Mouse (Mus musculus) urinary bladder, adult 18-20 months (tissue): Measurements from ENCODE around the gene Btbd3.
A peak's percentile ranks its signal among the peaks of the same experiment; 100 is the strongest.

Source experiments
- DNase-seq, 2 experiments: peaks; one replicate each; pipeline ENCODE4 v3.0.0; 2022; ENCODE audit warnings: low spot score in 2 of 2, mixed read lengths in 2 of 2

Gene Btbd3

GRCm38 (mm10) chr2:138388591-138388990 lies 132.2 kb downstream of the Btbd3 start:
- DNase-seq = no peak

DNA sequence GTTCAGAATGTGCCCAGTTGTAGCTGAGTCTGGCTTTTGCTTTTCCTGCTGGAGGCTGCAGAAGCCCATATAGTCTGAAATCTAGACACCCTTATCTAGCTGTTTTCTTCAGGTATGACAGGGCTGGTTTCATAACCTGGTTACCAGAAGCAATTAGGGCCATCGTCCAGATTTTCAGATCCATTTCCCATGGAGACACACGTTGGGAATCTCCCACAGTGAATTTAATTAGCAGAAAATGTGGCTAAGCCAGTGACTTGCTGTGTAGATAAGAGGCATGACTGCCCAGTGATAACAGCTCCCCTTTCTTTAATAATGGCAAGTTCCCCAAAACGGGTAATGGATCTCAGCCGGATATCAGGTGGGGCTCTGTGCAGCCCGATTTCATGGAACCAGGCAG lies 146.7 kb downstream of the Btbd3 start:
- no peak for DNase-seq

DNA sequence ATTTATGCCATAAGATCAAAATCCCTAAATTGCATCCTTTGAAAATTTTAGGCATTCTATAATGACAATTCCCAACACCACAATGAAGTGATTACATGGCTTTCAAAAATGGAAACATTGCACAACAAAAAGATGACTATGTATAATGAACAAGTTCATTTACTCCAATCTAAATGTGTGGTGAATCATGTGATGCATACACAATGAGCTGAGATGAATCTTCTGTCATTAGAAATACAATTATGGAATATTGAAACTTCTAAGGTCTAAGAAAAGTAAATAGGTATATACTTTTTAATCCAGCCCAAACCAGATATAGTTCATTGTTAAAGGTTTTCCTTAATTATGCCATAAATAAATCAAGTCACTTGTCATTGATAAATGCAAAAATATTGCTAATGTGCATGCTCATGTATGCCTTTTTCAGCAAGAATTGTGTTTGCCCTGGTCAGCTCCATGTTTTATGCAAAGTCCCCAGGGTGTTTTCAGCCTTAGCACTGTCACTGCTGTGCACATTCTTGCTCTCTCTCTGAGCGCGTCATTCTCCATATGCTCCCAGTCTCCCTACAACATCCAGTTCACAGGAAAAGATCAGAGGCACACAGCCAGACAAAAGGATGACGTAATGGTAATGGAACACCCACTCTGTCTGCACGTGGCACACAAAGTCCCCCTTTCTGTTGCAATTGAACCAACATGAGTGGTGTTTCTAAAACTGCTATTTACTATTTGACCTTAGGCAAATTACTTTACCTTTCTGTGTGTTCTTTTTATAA lies 149.6 kb downstream of the Btbd3 start:
- DNase-seq = no peak

GRCm38 (mm10) chr2:138406703-138407102 lies 150.3 kb downstream of the Btbd3 start:
- DNase-seq = no peak

- DNase-seq = no peak
Measured at GRCm38 (mm10) chr2:138412537-138412936, 156.2 kb downstream of the Btbd3 start.

- DNase-seq = no peak
Measured at GRCm38 (mm10) chr2:138422321-138422720, 166.0 kb downstream of the Btbd3 start.

DNA sequence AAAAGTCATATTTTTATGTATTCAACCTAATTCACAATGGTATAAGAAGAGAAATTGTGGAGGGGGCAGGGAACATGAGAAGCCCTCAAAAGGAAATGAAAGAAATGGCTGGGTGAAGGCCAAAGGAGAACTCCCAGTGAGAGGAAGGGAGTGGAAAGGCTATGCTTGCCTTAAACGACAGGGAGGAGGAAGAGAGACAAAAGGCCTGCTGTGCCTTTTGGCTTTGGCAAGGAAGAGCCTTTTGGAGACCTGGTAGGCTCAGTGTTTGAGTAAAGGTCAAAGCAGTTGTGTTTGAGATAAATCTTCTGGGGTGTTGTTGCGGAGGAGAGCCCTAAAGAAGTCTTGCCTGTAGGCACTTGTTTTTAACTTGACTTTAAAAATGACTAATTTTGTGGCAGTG lies 175.6 kb downstream of the Btbd3 start:
- DNase-seq = no peak

DNA sequence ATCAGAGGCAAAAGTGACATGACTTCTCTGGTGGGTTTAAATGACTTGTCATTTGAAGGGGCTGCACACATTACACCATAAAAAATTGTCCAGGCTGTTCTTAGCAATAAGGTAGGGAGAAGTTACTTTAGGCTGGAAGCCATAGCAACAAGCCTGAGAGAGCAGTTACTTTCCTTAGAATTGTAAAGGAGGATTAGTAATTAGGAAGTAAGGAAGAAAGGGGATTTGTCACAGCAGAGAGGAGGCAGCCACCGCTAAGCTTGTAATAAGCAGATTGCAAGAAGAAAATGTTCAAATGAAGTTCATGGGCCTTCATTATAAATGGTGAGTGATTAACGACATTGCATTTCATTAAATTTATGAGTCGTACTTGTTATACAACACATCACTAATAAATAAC lies 190.1 kb downstream of the Btbd3 start:
- DNase-seq = no peak

- DNase-seq = no peak
Measured at GRCm38 (mm10) chr2:138446943-138447342, 190.6 kb downstream of the Btbd3 start.

DNA sequence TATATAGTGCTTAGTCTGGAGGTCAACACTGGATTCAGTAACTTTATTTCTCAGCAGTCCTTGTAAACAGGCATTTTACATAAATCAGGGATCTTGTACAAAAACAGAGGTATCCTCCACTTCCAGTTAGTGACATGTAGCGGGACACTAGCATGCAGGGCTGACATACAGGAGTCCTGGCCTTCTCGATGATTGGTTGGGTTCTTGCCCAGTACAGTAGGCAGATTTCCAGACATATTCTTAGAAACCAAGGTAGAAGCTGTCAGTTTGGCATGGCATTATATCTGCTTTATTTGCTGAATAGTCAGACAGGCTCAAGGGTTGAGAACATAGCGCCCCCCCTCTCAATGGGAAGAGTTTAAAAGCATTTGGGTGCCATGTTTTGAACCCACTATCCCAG lies 191.3 kb downstream of the Btbd3 start:
- no peak for DNase-seq

DNA sequence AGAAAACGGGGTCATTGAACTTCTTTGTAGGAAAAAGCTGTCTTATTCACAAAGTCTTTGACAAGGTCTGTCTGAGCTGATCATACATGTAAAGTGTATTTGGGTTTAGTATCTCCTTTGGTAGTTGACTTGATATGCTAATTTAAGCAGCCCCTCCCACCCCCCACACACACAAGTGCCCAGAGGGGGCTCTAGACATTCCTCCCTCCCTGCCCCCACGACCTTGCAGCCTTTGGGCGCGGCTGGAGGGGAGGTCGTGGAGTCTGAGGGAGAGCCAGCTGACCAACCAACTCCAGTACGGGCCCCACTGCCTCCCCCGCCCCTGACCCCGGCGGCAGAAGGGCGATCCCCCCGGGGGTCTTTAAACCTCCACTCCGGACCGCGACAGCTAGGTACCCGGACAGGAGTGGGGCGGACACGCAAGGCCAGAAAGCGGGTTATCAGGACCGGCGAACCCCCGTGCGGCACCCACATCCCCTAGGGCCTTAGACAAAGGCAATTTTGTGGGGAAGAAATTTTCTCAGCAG lies 211.7 kb downstream of the Btbd3 start:
- no peak for DNase-seq

- DNase-seq = no peak
Measured at GRCm38 (mm10) chr2:138473407-138473806, 217.0 kb downstream of the Btbd3 start.

DNA sequence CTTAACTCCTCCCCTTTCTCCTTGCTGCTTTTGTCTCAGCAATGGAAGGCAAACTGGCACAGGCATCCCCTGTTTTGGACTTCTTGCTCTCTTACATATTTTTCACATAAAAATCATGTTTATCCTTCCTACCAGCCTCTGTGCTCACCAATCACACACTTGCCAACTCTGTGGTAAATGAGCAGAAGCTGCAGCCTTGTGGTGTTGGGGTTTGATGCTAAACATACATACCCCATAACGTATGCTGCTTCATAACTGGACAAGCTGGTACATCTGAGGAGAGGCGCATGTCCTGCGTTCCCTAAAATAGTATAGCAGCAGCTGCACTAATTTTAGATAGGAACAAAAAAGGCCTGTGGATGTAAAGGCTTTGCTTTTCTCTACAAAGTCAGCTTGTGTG lies 220.1 kb downstream of the Btbd3 start:
- DNase-seq = no peak

GRCm38 (mm10) chr2:138477278-138477677 lies 220.9 kb downstream of the Btbd3 start:
- DNase-seq = no peak

DNA sequence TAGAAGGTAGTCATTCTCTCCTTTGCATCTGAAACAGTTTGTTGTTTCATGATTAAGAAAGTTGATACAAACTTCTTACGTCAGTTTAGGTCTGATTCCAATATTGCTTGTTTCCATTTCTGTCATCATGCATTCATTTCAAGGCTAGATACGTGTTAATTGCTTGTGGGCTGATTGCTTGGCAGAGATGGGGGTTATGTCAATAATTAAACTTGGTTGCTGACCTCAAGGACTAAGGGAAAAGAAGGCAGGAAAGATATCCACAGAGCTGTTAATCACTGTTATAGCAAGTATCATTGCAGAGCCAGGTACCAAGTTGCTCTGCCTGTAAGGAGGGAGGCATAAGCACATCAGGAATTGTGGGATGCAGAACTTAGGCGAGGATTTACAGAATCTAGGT lies 226.2 kb downstream of the Btbd3 start:
- DNase-seq = no peak

DNA sequence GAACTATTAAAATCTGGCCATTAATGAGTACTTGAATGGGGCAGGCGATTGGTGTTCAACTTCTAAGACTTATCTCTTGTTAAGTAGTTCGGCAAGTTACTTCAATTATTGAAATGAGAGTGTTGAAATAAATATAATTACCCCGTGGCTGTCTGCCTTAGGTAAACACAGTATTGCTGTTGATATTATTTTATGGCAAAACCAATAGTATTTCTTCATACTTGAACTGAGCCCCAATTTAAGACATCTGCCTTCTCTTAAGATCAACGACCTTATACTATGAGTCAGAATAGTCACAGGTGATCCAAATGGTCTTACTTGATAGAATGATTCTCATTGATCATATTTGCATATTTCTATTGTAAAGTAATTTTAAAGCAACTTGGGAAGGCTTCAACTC lies 228.5 kb downstream of the Btbd3 start:
- DNase-seq = no peak

- no peak for DNase-seq
Measured at GRCm38 (mm10) chr2:138490688-138491405, 234.5 kb downstream of the Btbd3 start.

DNA sequence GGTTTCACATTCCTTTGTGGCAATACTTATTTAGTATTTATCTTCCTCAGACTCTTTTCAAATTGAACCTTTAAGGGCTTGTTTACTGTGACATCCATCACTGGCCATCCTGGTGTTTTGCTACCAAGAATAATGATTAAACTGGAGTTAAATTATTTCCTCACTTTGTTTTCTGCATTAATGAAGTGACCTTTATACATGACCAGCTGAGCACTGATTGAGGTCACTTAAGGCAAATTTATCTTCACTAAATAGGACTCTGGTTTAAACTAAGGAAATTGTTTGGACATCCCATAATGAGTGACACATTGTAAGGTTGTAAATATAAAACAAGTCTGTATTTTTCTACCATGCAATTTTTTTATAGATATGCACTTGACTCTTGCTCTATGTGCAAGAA lies 235.8 kb downstream of the Btbd3 start:
- no peak for DNase-seq

- DNase-seq = peak; percentile 4 to 24
Measured at GRCm38 (mm10) chr2:138503866-138504380, 247.6 kb downstream of the Btbd3 start.

- no peak for DNase-seq
Measured at GRCm38 (mm10) chr2:138515531-138515930, 259.2 kb downstream of the Btbd3 start.

DNA sequence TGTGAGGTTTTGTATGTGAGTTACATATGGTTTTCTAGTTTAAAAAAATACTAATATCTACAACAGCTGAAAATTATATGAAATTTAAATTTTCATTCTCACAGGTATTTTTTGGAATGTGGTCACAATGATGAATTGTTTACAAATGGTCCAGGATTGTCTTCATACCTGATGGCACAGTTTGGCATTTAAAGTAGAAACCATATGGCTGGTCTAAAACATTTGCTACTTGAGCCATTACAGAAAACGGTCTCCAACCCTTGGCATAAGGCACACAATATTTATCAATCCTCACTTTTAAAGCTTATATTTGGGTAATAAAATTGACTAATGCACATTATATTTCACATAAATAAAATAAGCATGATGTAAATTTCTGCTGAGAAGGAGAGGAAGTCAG lies 272.1 kb downstream of the Btbd3 start:
- no peak for DNase-seq

GRCm38 (mm10) chr2:138531160-138531967 lies 275.0 kb downstream of the Btbd3 start:
- no peak for DNase-seq
